Mouse (Mus musculus) subcutaneous adipose tissue, adult 2 months (tissue): Measurements from ENCODE around the gene Wnt9b. TPM values are rescaled to one million over a fixed set of nuclear protein-coding genes. Genes with fewer than 3 reads are reported as not detected.

Experiments
- polyA plus RNA-seq: library from polyadenylated mRNA; depleted of rRNA; stranded (reverse); fragments of >200 nt; gene quantifications from 2 replicates; pipeline ENCODE4 v1.2.3, GENCODE M21; 2012; ENCODE audit warnings: low replicate concordance; rRNA removed

Gene Wnt9b
- 0.05 and 0.40 TPM in 2 replicates for polyA plus RNA-seq

GRCm38 (mm10) chr11:103749306-103750089, at the start of gene Wnt9b:
TSS of gene Wnt9b (minus strand) at chr11:103749821.

DNA sequence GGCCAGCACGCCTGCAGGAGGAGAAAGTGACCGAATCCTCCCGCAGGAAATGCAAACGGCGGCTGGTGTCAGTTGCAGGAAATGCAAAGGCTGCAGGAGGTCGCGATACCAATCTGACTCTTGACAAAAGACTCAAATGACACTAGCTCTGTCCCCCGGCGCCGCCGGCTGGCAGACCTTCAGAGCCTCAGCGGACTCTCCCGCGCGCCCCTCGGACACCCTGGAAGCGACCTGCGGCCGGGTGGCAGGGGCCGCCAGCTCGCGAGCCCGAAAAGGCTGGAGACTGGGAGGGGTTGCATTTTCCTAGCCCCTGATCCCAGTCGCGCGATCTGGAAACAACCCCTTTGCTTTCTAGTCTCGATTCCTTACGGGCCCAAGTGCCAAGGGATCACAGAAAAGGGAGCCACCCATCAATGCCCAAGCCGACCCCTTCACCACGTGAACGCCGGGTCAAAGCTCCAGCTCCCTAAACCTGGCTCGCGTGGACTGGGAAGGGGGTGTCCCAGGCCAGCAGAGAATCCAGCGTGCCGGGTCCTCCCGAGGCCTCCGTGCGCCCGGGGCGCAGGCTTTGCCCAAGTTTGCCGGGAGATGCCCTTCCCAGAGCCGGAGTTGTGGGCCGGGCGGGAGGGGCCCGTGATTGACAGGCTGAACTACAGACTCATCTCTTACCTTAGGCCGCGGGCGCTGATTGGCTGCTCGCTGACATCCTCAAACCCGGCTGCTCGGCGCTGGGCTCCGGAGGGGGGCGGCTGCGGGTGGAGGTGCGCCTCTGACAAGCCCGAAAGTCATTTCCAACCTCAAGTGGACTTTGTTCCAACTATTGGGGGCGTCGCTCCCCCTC, 24.0 kb upstream of the Wnt9b start, which contains the start of gene Wnt3:
TSS of gene Wnt3 (plus strand) at position 764 of the 841 bp plus-strand sequence.

GRCm38 (mm10) chr11:103697565-103698176, 52.0 kb downstream of the Wnt9b start, which contains the start of gene Gosr2:
TSS of gene Gosr2 (minus strand) at chr11:103697898.

Other genes with a start within 250 kb of the Wnt9b start
- 0.01 TPM in 1 of 2 replicates, not detected in the other for gene Lrrc37a, start 245.2 kb downstream of the Wnt9b start, polyA plus RNA-seq
- not detected in 2 replicates for gene Gm884, start 128.7 kb downstream of the Wnt9b start, polyA plus RNA-seq
- gene Lyzl6, start 110.9 kb downstream of the Wnt9b start, polyA plus RNA-seq: not detected in 2 replicates
- 1.1 and 4.7 TPM in 2 replicates for gene Rprml, start 100.3 kb downstream of the Wnt9b start, polyA plus RNA-seq
- gene Gosr2, start 51.9 kb downstream of the Wnt9b start, polyA plus RNA-seq: 105 and 116 TPM in 2 replicates
- gene Wnt3, start 24.3 kb upstream of the Wnt9b start, polyA plus RNA-seq: not detected in 2 replicates
- 32.2 and 34.4 TPM in 2 replicates for gene Nsf, start 204.2 kb upstream of the Wnt9b start, polyA plus RNA-seq
- gene Arf2, start 216.9 kb upstream of the Wnt9b start, polyA plus RNA-seq: 21.2 and 25.4 TPM in 2 replicates